Mouse (Mus musculus) layer of hippocampus, adult 2 months (tissue): Measurements from ENCODE around the gene Nav2. TPM values are rescaled to one million over a fixed set of nuclear protein-coding genes. Genes with fewer than 3 reads are reported as not detected.
A peak's percentile ranks its signal among the peaks of the same experiment; 100 is the strongest.

ENCODE experiments used
- DNase-seq, 2 experiments: peaks; one replicate each; pipeline ENCODE4 v3.0.0; 2022; ENCODE audit warnings: low spot score in 2 of 2
- H3K27ac ChIP-seq: fragments of 200-600 bp; 2 replicates; pipeline ENCODE4 v1.8.1; 2022
- H3K4me3 ChIP-seq: fragments of 200-600 bp; 2 replicates; pipeline ENCODE4 v1.8.1; 2022; ENCODE audit warnings: mild to moderate bottlenecking
- CTCF ChIP-seq: fragments of 200-600 bp; conservative IDR thresholded peaks from 2 replicates; pipeline ENCODE4 v1.8.1; 2022; ENCODE audit warnings: antibody characterized with exemption, mild to moderate bottlenecking, moderate library complexity
- total RNA-seq, 2 experiments: library from RNA; stranded (reverse); gene quantifications; 2 replicates each; pipeline ENCODE4 v1.2.3; 2021

The Nav2 gene
- total RNA-seq, 2 experiments from 2014 or later = 84.8 to 106 TPM

DNA sequence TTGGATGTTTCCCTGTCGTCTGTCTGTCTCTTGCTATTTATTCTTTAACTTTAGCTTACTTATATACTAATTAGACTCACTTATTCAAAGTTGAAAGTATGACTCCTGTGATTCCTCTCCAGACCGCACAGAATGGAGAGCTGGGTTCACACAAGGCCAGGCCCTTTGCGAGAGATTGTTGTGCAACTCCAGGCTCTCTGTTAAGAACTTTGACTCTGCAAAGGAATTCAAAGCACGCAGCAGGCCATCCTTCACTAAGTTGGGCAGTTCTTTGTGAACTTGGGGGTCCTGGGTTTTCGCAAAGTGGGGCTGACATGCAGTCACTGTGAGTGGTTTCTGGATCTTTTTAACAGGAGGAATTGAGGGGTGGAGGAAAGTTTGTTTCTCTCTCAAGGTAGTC, 95.9 kb downstream of the Nav2 start:
- Histone ChIP-seq H3K4me3 (no peak overlapping the region), H3K27ac (no peak overlapping the region)
- DNase-seq = no peak
- TF ChIP-seq CTCF = no peak

DNA sequence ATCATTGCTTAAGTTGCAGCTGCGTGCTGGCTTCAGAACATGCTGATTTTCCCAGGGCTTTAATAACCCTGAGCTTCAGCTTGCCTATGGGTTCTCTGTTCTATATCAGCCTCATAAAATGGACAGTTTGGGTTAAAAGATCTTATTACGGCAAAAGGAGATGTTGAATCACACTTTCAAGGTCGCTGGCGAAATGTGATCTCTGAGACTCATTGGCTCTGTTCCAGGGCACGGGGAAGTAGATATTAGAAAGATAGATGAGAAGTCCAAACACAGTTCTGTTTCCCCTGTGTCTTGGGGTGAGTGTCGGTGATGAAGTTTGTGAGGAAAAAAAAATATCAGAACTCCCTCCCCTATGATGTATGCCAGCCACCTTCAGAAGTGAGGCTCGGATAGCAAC, 98.4 kb downstream of the Nav2 start:
- TF ChIP-seq CTCF = no peak
- no peak overlapping the region for H3K4me3 ChIP-seq
- no peak overlapping the region for H3K27ac ChIP-seq
- no peak for DNase-seq

DNA sequence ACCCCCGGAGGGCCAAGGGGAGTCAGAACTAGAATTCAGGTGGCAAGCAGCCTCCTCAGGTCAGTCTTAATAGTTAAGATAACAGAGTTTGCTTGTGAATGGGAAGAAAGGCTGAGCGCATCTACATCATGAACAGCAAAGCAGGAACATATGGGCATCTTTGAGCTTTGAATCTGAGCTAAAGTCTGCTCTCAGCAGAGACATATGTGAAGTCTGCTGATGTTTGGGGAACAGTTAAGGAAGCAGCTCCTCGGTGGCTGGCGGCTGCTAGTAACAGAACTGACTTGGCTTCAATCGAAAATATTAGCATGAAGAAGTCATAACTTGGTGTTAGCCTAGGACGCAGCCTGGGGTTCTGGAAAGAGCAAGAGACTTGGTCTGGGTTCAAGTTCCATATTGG, 102.2 kb downstream of the Nav2 start:
- DNase-seq = peak in 1 of 2 experiments; percentile 53
- TF ChIP-seq CTCF = no peak
- Histone ChIP-seq H3K27ac (no peak overlapping the region), H3K4me3 (no peak overlapping the region)

DNA sequence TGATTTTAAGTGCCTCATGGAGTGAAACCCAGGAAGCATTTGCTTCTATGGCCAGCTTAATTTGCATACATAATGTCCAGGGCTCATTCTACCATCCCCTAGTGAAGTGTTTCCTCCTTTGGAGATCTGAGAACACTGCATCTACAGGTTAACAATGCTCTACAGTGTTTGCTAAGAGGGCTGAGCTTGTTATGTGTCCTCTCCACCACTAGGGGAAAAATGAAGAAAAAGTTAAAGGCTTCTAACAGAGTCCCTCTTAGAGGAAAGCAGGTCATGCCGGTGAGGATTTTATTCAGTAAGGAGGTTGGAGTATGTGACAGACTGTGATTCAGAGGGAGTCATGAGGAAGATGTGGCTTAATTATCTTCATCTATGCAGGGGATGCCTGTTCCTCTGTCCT, 103.5 kb downstream of the Nav2 start:
- DNase-seq = no peak
- TF ChIP-seq CTCF = peak; percentile 68
- Histone ChIP-seq H3K4me3 (no peak overlapping the region), H3K27ac (no peak overlapping the region)

DNA sequence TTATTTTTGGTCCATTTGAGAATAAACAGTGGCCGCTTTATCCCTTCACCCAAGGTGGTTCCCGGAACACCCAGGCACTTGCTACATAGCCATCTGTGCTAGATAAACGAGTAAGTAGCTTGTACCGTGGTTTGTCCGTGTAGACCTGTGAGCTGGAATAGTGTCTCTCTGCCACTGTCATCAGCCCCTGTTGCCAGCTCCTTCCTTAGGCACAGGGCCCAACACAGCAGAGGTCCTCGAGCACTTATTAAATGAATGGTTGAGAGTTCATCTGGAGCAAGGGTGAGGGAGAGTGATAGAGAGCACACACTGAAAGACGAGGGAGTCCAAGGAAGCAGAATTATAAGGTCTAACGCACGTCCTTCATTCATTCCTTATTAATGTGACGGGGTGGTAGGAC, 106.0 kb downstream of the Nav2 start:
- Histone ChIP-seq H3K4me3 (no peak overlapping the region), H3K27ac (no peak overlapping the region)
- TF ChIP-seq CTCF = no peak
- no peak for DNase-seq

DNA sequence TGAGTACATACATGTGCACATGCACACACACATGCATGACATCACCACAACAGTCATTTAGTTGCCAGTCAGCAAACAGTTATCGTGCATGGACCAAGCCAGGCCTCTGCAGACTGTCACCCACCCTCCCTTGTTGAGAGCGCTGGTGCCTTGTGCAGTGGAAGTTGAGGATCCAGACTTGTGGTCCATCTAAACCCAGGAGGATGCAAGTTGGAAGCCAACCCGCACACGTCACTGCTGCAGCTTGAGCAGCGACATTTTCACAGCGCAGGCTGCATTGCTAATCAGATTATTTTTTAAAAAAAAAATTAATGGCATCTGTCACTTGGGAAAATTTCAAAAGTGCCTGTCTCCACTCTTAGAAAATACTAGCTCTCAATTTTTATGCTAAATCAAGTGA, 106.8 kb downstream of the Nav2 start:
- H3K4me3 ChIP-seq = no peak overlapping the region
- DNase-seq = no peak
- no peak overlapping the region for H3K27ac ChIP-seq
- no peak for TF ChIP-seq CTCF

DNA sequence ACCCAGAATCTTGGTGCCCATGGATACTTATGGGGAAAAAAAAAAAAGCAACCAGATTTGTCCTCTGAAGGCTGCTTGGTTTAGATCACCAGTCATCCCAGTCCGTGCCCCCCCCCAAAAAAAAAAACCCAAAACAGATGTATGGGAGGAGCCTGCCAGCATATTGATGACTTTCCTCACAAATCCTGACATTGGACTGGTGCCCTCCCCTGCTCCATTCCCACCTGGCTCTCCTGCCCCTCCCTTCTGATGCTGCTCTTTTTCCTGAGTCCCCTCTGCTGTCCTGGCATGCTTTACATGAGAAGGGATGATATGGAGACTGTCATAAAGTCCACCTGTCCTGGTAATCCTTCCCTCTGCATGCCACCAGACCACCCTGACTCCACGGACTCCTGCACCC, 107.6 kb downstream of the Nav2 start:
- no peak for TF ChIP-seq CTCF
- no peak overlapping the region for H3K27ac ChIP-seq
- H3K4me3 ChIP-seq = no peak overlapping the region

DNA sequence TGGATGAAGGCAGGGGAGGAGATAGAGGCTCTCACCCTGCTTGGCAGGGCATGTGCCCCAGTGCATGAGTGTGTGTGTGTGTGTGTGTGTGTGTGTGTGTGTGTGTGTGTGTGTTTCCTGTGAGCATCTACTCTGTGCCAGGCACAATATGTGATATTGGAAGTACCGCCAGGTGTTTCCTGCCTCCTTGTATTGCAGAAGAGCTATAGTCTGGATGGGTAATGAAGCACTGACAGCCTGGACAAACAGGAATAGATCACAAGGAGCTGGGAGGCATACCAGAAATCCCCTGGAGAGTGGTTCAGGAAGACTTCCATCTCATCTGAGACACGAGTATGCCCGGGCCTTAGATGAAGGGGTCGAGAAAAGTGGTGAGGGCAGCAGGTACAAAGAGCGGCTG, 109.3 kb downstream of the Nav2 start:
- no peak for TF ChIP-seq CTCF
- DNase-seq = no peak
- Histone ChIP-seq H3K27ac (no peak overlapping the region), H3K4me3 (no peak overlapping the region)

More for the DNA sequence above, 107.6 kb downstream of the Nav2 start:
- DNase-seq = no peak

DNA sequence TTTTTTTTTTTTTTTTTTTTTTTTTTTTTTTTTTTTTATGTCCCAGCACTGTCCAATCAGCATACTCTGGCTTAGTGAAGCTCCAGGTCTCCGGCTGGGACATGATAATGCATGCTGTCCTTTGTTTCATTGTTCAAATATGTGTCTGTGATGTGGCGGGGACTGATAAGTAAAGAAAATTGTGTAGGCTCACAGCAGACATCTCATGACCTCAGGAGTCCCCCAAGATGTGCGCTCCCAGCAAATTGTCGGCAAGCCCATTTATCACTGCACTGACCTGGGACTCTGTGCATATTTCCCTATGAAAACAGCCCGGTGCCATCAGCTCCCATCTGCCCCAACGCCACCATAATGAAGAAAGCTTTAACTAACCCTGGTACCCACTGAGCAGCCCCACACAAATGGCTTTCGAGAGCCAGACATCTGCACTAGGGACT, 110.0 kb downstream of the Nav2 start:
- no peak for DNase-seq
- Histone ChIP-seq H3K4me3 (no peak overlapping the region), H3K27ac (no peak overlapping the region)
- TF ChIP-seq CTCF = no peak

DNA sequence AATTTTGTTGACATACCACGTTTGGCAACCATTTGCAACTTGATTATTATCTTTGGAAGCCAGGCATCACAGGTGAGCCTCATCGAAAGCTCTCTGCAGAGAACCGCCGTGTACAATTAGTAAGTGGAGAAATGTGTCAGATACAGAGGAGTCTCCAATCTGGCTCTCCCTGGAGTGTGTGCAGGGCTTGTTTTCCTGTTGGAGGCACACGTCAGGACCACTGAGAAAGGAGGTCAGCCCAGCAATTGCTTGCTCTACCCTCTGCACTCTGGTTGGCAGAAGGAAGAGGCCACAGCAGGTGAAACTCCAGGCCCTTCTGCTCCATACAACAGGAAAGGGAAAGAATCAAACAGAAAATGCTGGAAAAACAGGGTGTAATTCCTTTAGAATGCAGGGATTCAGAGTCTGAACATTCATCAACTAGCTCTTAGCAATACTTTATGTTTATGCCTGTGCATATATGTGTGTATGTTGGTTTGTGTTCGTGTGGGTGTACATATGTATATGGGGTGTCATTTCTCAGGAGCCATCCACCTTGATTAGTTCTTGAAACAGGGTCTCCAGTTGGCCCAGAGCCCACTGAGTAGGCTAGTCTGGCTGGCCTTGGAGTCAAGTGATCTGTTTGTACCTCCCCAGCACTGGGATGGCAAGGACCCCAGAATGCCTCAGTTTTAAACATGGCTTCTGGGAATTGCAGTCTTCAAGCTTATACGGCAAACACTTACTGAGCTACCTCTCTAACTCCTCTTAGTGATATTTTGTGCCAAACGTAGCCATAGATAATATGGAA, 116.7 kb downstream of the Nav2 start:
- H3K4me3 ChIP-seq = no peak overlapping the region
- DNase-seq = no peak
- TF ChIP-seq CTCF = no peak
- no peak overlapping the region for H3K27ac ChIP-seq

DNA sequence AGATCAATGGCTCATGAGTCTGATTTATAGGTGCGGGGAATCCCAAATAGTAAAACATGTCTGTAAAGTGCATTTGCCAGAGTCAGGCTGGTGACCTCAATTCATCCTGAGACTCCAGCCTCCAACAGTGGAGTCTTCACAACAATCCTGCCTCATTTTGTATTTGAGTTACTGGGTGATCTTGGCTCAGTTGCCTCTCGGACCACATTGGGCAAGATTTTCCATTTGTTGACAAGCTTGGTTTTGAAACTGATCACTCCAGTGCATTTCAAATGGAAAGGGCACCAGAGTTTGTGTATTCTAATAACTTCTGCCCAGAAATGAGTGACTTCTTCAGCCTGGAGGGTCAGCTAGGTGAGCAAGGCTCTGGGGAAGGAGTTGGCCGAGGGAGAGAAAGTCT, 117.5 kb downstream of the Nav2 start:
- H3K27ac ChIP-seq = no peak overlapping the region
- H3K4me3 ChIP-seq = no peak overlapping the region
- TF ChIP-seq CTCF = no peak
- no peak for DNase-seq

DNA sequence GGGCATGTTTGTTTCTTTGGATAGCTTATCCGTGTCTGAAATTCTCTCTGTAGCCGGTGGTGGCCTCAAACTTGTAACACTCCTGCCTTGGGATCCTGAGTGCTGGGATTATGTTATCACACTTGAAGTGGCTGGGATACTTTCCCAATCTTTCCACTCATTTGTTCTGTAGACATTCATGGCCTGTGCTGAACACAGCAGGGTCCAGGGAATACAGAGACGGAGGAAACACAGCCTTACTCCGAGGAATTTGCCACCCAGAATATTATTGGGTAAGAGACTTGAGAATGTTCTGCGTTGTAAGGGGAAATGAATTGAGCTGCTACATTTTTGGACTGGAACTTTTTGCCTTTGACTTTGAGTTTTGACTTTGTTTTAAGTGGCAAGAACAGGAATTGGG, 118.0 kb downstream of the Nav2 start:
- no peak for TF ChIP-seq CTCF
- no peak overlapping the region for H3K4me3 ChIP-seq
- no peak overlapping the region for H3K27ac ChIP-seq
- no peak for DNase-seq

DNA sequence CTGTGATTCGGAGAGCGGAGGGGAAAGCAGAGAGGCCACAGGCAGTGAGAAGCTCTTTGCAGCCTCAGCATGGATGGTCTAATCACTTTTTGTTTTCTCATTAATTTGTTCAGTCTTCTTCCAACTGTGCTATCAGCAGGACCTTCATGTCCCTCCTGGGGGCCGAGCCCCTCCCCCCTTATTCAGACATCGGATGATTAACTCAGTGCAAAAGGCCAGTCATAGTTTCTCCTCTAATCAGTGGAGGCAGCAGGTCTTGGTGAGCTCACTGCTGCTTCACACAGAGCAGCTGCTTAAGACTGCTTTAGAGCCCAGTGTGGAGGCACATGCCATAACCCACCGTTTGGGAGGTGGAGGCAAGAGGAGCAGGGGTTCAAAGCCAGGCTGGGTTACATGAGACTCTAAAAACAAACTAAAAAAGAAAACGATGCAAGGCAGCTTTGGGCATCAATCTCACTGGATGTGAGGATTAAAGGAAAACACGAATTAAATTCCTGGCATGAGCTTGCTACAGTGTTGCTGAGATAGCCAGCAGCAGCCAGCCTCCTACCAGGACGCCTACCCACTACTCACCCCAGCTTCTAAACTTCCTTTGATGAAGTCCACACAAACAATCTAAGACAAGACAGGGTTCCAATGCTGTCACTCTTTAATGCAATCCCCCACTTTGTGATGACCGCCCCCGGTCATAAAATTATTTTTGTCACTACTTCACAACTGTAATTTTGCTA, 120.9 kb downstream of the Nav2 start:
- no peak for TF ChIP-seq CTCF
- H3K27ac ChIP-seq = no peak overlapping the region
- H3K4me3 ChIP-seq = no peak overlapping the region
- DNase-seq = no peak

DNA sequence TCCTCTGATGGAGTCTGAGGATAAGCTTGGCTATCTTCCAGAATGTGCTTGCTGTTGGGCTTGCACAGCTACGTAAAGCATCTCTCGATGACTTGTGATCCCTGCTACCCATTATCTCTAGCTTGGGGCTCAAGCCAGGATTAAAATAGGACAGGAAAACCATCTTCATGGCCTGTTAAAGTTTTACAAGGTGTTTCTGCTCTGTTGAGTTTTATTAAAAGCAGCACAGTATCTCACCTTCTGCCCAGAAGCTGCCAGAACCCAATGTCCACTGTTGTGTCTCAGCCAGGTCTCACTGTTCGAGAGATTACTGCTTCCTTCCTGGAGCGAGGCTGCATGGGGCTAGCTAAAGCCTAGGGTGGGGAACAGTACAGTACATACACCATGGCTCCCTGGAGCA, 123.7 kb downstream of the Nav2 start:
- H3K27ac ChIP-seq = no peak overlapping the region
- DNase-seq = no peak
- no peak for TF ChIP-seq CTCF

More for the DNA sequence above, 123.7 kb downstream of the Nav2 start:
- no peak overlapping the region for H3K4me3 ChIP-seq
